Mouse (Mus musculus) forelimb bud, embryonic 11.5 days (tissue): ENCODE measurements around the gene Gm3194.
"Not testable (repeated sequence)": the region's sequence is repeated elsewhere in the genome, so short reads cannot be mapped to it uniquely, and the experiment has no call there.

ENCODE experiments used
- DNase-seq: peaks from one replicate; pipeline ENCODE4 v3.0.0-alpha.2; 2012; ENCODE audit warnings: low read depth, low spot score

The Gm3194 gene

GRCm38 (mm10) chr14:5455367-5455766 lies at the start of gene Gm3194:
TSS of gene Gm3194 (minus strand) at chr14:5455467.
- DNase-seq: not testable (repeated sequence)

DNA sequence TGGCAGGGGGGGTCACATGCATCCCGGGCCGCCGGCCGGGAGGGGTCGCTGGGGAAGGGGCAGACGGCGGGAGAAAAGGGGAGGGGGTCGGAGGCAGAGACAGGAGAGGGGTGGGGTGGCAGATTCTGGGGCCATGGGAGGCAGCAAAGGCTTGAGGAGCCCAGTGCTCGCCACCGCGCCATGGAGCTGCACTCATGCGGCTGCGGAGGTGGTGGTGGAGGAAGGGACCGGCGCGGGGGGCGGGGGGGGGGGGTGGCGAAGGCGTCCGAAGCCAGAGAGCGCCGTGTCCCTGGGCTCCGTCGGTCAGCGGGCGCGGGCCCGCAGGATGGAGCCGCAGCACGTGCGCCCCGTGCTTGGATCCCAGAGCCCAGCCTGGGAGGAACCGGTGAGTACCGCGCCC lies 46.1 kb upstream of the Gm3194 start, which contains the start of gene Gm3488:
TSS of gene Gm3488 (plus strand) at position 301 of the 400 bp plus-strand sequence.
- not testable (repeated sequence) for DNase-seq

DNA sequence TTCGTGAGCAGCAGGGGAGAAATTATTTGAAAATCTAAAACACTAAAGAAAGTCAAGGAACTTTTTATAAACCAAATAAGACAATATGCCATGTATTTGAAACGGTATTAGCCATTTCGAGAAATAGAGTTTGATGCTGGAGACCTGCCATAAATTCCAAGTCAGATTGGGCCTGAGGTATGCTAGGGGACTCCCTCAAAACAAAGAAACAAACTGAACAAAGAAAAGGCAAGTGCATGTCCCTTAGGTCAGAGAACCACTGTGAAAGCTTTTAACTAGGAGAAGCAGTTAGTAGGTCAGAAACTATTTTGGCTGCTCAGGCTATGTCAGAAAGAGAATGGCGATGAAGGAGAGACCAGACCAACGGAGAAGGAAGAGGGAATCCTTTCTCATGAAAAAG lies 28.6 kb upstream of the Gm3194 start, which contains the start of gene Gm3187:
TSS of gene Gm3187 (plus strand) at position 301 of the 400 bp plus-strand sequence.
- DNase-seq: not testable (repeated sequence)

DNA sequence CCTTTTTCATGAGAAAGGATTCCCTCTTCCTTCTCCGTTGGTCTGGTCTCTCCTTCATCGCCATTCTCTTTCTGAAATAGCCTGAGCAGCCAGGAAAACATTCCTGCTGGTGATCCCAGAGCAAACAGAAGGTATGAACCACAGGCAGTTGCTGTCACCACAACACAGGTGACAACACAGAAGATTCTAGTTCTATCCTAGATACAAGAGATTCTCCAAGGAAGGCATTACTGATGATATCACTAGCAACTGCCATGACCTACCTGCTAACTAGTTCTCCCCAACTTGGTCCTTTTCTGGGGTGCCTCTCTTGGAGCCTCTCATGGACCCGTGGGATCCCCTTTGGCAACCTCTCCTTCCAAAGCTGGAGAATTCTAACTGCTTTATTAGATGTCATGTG lies 22.5 kb upstream of the Gm3194 start, which contains the start of gene Gm8246:
TSS of gene Gm8246 (minus strand) at position 101 of the 400 bp plus-strand sequence.
- not testable (repeated sequence) for DNase-seq

- DNase-seq: not testable (repeated sequence)
Observed at GRCm38 (mm10) chr14:5460469-5460868, 5.2 kb upstream of the Gm3194 start.

- not testable (repeated sequence) for DNase-seq
Observed at GRCm38 (mm10) chr14:5388949-5389348, 66.3 kb downstream of the Gm3194 start, which contains the start of gene Gm3500. TSS of gene Gm3500 (minus strand) at chr14:5389049.
